Mouse (Mus musculus): Measurements from ENCODE around the gene Scfd1.

DNA sequence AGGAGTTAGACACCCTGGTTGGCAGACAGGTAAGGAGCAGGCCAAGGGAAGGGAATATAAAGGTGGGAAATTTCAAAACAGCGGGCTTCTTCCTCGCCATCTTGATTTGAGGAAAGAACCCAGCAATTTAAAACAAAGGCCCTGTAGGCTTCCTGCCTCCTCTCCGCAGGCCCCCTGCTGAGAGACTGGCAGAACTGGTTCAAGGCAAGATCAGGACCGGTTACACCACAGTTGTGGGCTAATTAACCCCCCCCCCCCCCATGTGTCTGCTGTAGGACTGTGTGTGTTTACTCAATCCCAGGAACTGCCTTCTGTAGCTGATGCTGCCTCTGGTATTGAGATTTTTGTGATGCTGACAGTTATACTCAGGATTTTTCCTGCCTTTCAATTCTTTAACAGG is 31.2 kb upstream of the Scfd1 start:
- TF ChIP-seq CTCF (IDR thresholded peaks at IDR 0.05; ENCODE audit: low read depth, low read length) = no peak
- TF ChIP-seq POLR2A (IDR thresholded peaks at IDR 0.05; ENCODE audit: extremely low read depth, insufficient read depth, low read length) = no peak
